Comparison of ENCODE assay signal across 8 mouse cellular contexts in genomic region chr6:134921695-134922510, GRCm38 (mm10). TPM values are rescaled to one million over a fixed set of nuclear protein-coding genes. Genes with fewer than 3 reads are reported as not detected.
DNase-seq lines count a peak whose midpoint lies in the region; ATAC-seq and TF ChIP-seq lines count a peak whose summit lies in the region.

No protein-coding gene starts in this region.

- DNase-seq in lung, embryonic 14.5 days, result no peak
- DNase-seq in lung, postnatal 14 days, result no peak
- peak; percentile 16 for DNase-seq in brain, adult 2 months (ENCODE audit: low read depth, low spot score)
- peak; percentile 64 for DNase-seq in forebrain, embryonic 14.5 days (ENCODE audit: low spot score)
- peak; percentile 52 for DNase-seq in thymus, postnatal 36 days
- no peak for DNase-seq in frontal cortex, postnatal 25 days (ENCODE audit: low spot score in 2 of 2)
- no peak for DNase-seq in spleen, adult 12 weeks (ENCODE audit: low spot score)

- 9% methylated on average over 20 of the region's 20 CpGs for WGBS in lung, embryonic 14.5 days
- 3% methylated on average over 20 of the region's 20 CpGs for WGBS in forebrain, embryonic 14.5 days
- WGBS in liver, embryonic 12.5 days (ENCODE audit: insufficient replicate concordance), result 10% methylated on average over 20 of the region's 20 CpGs

- H3K4me1 ChIP-seq in lung, embryonic 14.5 days (ENCODE audit: insufficient read depth), result peaks cover 9% of the 10 kb centered on the region
- H3K4me1 ChIP-seq in forebrain, embryonic 14.5 days (ENCODE audit: control insufficient read depth, insufficient read depth, low read length), result peaks cover 27% of the 10 kb centered on the region
- peaks cover 63% of the 10 kb centered on the region for H3K4me1 ChIP-seq in liver, embryonic 12.5 days

- no peaks in the 10 kb centered on the region for H3K27me3 ChIP-seq in lung, embryonic 14.5 days (ENCODE audit: insufficient read depth, low read length)
- no peaks in the 10 kb centered on the region for H3K27me3 ChIP-seq in forebrain, embryonic 14.5 days (replicated peaks; ENCODE audit: control insufficient read depth, insufficient read depth, low read length)
- no peaks in the 10 kb centered on the region; the same call in 1 of the 2 replicates for H3K27me3 ChIP-seq in liver, embryonic 12.5 days (replicated peaks)

- peak overlapping the region; percentile 98 for H3K4me2 ChIP-seq in lung, embryonic 14.5 days
- peak overlapping the region; percentile 93 for H3K4me2 ChIP-seq in forebrain, embryonic 14.5 days (ENCODE audit: low read length)
- peak overlapping the region; percentile 100 for H3K4me2 ChIP-seq in liver, embryonic 12.5 days

- H3K9ac ChIP-seq in lung, embryonic 14.5 days, result peak overlapping the region; percentile 87
- peak overlapping the region; percentile 97 for H3K9ac ChIP-seq in forebrain, embryonic 14.5 days (ENCODE audit: low read length)
- peak overlapping the region; percentile 94 for H3K9ac ChIP-seq in liver, embryonic 12.5 days

- peak overlapping the region; percentile 31; the same call in 1 of the 2 replicates for H3K27ac ChIP-seq in lung, embryonic 14.5 days (ENCODE audit: low read depth)
- peak overlapping the region; percentile 99 for H3K27ac ChIP-seq in forebrain, embryonic 14.5 days (ENCODE audit: low read depth, low read length)
- peak overlapping the region; percentile 98 for H3K27ac ChIP-seq in liver, embryonic 12.5 days

- H3K9me3 ChIP-seq in lung, embryonic 14.5 days (ENCODE audit: low read depth, low read length), result no peaks in the 10 kb centered on the region
- H3K9me3 ChIP-seq in forebrain, embryonic 14.5 days (replicated peaks; ENCODE audit: control insufficient read depth, low read length), result no peaks in the 10 kb centered on the region
- no peaks in the 10 kb centered on the region for H3K9me3 ChIP-seq in liver, embryonic 12.5 days (replicated peaks)

- peak overlapping the region; percentile 90 for H3K4me3 ChIP-seq in lung, embryonic 14.5 days (ENCODE audit: low read depth, low read length)
- H3K4me3 ChIP-seq in forebrain, embryonic 14.5 days (ENCODE audit: low read depth, low read length), result peak overlapping the region; percentile 82
- H3K4me3 ChIP-seq in liver, embryonic 12.5 days, result peak overlapping the region; percentile 92

- no peak for ATAC-seq in lung, embryonic 14.5 days (ENCODE audit: insufficient read depth)
- ATAC-seq in forebrain, embryonic 14.5 days, result no peak
- no peak for ATAC-seq in liver, embryonic 12.5 days

- no peak for TF ChIP-seq CTCF in lung, embryonic 14.5 days (IDR thresholded peaks at IDR 0.05; ENCODE audit: low read depth)

- H3K36me3 ChIP-seq in lung, embryonic 14.5 days (ENCODE audit: insufficient read depth), result peaks cover 15% of the 10 kb centered on the region
- peaks cover 15% of the 10 kb centered on the region for H3K36me3 ChIP-seq in forebrain, embryonic 14.5 days (ENCODE audit: control insufficient read depth, insufficient read depth, low read length)
- H3K36me3 ChIP-seq in liver, embryonic 12.5 days, result peaks cover 29% of the 10 kb centered on the region

RNA-seq across cellular contexts. Expression of gene Cdkn1b, which starts 1.7 kb away (rescaled TPM):
- polyA plus RNA-seq in lung, embryonic 14.5 days (2014; fragmentation: Nextera tagmentation; extraction: Ambion mirVana), result 12.0 and 13.9 TPM in 2 replicates
- polyA plus RNA-seq in forebrain, embryonic 14.5 days (2014; fragmentation: Nextera tagmentation; extraction: Ambion mirVana), result 58.8 and 63.3 TPM in 2 replicates
- 9.5 and 9.9 TPM in 2 replicates for polyA plus RNA-seq in liver, embryonic 12.5 days (2016; fragmentation: Nextera tagmentation; extraction: Ambion mirVana)

RNA-seq across cellular contexts. Expression of gene Gpr19, which starts 23.5 kb away (rescaled TPM):
- polyA plus RNA-seq in lung, embryonic 14.5 days (2014; fragmentation: Nextera tagmentation; extraction: Ambion mirVana), result 9.6 and 10.8 TPM in 2 replicates
- polyA plus RNA-seq in forebrain, embryonic 14.5 days (2014; fragmentation: Nextera tagmentation; extraction: Ambion mirVana), result 42.4 and 46.2 TPM in 2 replicates
- 7.1 and 8.4 TPM in 2 replicates for polyA plus RNA-seq in liver, embryonic 12.5 days (2016; fragmentation: Nextera tagmentation; extraction: Ambion mirVana)

RNA-seq across cellular contexts. Expression of gene Apold1, which starts 59.6 kb away (rescaled TPM):
- 0.43 and 0.83 TPM in 2 replicates for polyA plus RNA-seq in lung, embryonic 14.5 days (2014; fragmentation: Nextera tagmentation; extraction: Ambion mirVana)
- 3.5 and 4.8 TPM in 2 replicates for polyA plus RNA-seq in forebrain, embryonic 14.5 days (2014; fragmentation: Nextera tagmentation; extraction: Ambion mirVana)
- polyA plus RNA-seq in liver, embryonic 12.5 days (2016; fragmentation: Nextera tagmentation; extraction: Ambion mirVana), result 2.2 and 2.3 TPM in 2 replicates

Comparison
In these comparisons a context has a peak if more than half of its experiments do, and no peak if none do; other contexts are left out.
1. DNase-seq: peak in brain, adult 2 months (single experiment), forebrain, embryonic 14.5 days (single experiment) and thymus, postnatal 36 days (2 of 2); none in lung, embryonic 14.5 days (single experiment), lung, postnatal 14 days (single experiment), frontal cortex, postnatal 25 days (0 of 2) and spleen, adult 12 weeks (single experiment).
2. H3K27ac ChIP-seq: peak in every context shown above with its lines; median percentile 99 in forebrain, embryonic 14.5 days; 98 in liver, embryonic 12.5 days; 31 in lung, embryonic 14.5 days.
3. Peak in every context shown above with its lines, with median percentiles within 50 percentile points of each other: H3K4me2 ChIP-seq, H3K4me3 ChIP-seq and H3K9ac ChIP-seq.